Mouse (Mus musculus): ENCODE measurements around the gene Ppid. TPM values are rescaled to one million over a fixed set of nuclear protein-coding genes. Genes with fewer than 3 reads are reported as not detected.

Ppid gene
- polyA plus RNA-seq, 1 experiment from 2014 or later: 196 TPM

DNA sequence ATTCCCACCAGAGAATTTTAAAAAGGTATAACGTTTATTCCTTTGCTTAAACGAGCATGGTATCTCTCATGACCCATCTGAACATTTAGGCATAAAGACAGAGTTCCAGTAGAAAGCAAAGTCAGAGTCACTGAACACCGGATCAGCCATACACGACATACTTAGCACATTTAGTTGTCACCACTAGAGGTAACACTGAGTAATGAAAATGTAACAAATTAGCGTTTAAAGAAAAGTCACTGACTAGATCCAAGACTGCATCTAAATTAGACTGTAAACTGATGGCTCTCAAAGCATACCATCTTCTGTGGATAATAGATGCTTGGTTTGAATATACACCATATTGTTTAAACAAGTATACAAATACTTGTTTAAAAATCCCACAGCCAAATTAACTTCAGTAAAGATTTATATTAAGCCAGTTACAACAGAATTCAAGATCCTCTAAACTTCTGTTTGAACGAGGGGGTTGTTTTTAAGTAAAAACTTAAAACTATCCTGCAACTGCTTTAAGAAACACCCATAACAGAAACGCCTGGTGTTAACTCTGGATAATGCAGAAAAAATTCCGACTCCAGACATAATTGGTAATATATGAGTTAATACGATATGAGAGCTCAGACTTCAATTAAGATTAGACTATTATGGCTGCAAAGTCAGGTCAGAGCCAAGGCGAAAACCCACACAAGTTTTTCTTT, 36.5 kb downstream of the Ppid start:
- Histone ChIP-seq H3K4me3 (peak overlapping the region; percentile 73), H3K4me1 (no peaks in the 10 kb centered on the region), H3K36me3 (peaks cover 15% of the 10 kb centered on the region), H3K9me3 (no peaks in the 10 kb centered on the region), H3K9ac (peak overlapping the region; percentile 60; the same call in 1 of the 2 replicates), H3K27me3 (no peaks in the 10 kb centered on the region), H3K27ac (no peak overlapping the region), H3K4me2 (replicated peaks) (peak overlapping the region; percentile 87)
- ATAC-seq (ENCODE audit: insufficient number of reproducible peaks, insufficient read depth, low FRiP score, low TSS enrichment): no peak
- 36% methylated on average over 10 of the region's 10 CpGs for WGBS

DNA sequence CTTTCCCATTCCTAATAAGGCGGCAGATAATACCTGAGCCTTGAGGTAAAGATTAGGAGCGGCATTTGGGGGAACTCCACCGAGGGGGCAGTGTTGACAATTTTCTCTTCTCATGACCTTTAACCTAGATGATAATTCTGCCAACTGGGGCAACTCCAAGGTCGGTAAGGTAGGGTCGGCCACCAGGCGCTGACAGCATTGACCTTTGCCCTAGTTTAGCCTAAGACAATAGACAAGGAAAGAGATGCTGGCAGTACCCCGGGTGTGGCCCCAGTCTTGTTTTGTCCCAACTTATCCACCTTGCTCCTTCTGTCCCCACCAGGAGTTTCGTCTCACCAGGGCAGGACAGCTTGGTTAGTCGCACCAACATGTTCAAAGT, 37.0 kb downstream of the Ppid start:
- peak overlapping the region; percentile 61; the same call in 1 of the 2 replicates for H3K27ac ChIP-seq
- peaks cover 17% of the 10 kb centered on the region for H3K36me3 ChIP-seq
- H3K4me3 ChIP-seq: peak overlapping the region; percentile 73
- H3K4me2 ChIP-seq (replicated peaks): peak overlapping the region; percentile 87
- H3K9me3 ChIP-seq: no peaks in the 10 kb centered on the region
- H3K9ac ChIP-seq: peak overlapping the region; percentile 60
- no peaks in the 10 kb centered on the region for H3K27me3 ChIP-seq
- no peak for ATAC-seq (ENCODE audit: insufficient number of reproducible peaks, insufficient read depth, low FRiP score, low TSS enrichment)
- WGBS: 1% methylated on average over 9 of the region's 9 CpGs
- no peaks in the 10 kb centered on the region for H3K4me1 ChIP-seq

- H3K9me3 ChIP-seq: no peaks in the 10 kb centered on the region
- H3K4me1 ChIP-seq: no peaks in the 10 kb centered on the region
- peak within 1 kb of the TSS; percentile 73 for H3K4me3 ChIP-seq
- H3K27ac ChIP-seq: peak within 1 kb of the TSS; percentile 76
- H3K36me3 ChIP-seq: peaks cover 23% of the 10 kb centered on the region
- under 1% methylated on average over 60 of the region's 60 CpGs for WGBS
- ATAC-seq (ENCODE audit: insufficient number of reproducible peaks, insufficient read depth, low FRiP score, low TSS enrichment): peak; percentile 99
- H3K27me3 ChIP-seq: no peaks in the 10 kb centered on the region
- H3K4me2 ChIP-seq (replicated peaks): peak within 1 kb of the TSS; percentile 87
- peak within 1 kb of the TSS; percentile 78 for H3K9ac ChIP-seq
Measured at GRCm38 (mm10) chr3:79628561-79629415, 37.6 kb downstream of the Ppid start, which contains the start of gene 4930579G24Rik. TSS of gene 4930579G24Rik (plus strand) at chr3:79629079.

- WGBS: 2% methylated on average over 11 of the region's 11 CpGs
- Histone ChIP-seq H3K4me1 (no peaks in the 10 kb centered on the region), H3K9me3 (no peaks in the 10 kb centered on the region), H3K9ac (peak within 1 kb of the TSS; percentile 78), H3K27ac (peak within 1 kb of the TSS; percentile 76), H3K4me2 (replicated peaks) (peak within 1 kb of the TSS; percentile 87), H3K4me3 (peak within 1 kb of the TSS; percentile 73), H3K36me3 (peaks cover 25% of the 10 kb centered on the region), H3K27me3 (no peaks in the 10 kb centered on the region)
- ATAC-seq (ENCODE audit: insufficient number of reproducible peaks, insufficient read depth, low FRiP score, low TSS enrichment): peak; percentile 38
Measured at GRCm38 (mm10) chr3:79629416-79629730, 38.2 kb downstream of the Ppid start, which contains the start of gene Etfdh. TSS of gene Etfdh (minus strand) at chr3:79629500.

DNA sequence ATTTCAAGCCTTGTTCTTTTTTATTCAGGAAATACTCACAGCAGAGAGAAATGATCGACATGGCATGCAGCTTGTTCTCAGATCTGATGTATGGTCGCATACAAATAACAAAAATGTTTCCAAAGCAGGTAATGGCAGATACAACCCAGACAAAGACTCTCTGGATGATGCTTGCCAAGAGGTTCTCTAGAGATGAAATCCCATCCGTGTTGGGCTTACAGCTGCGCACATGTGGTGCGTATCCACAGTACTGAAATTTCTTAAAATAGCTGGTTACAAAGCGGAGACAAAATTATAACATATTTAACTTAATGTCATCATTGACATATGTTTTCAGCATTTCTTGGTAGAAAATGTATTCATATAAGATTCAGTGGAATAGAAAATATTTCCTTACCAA, 61.0 kb downstream of the Ppid start:
- Histone ChIP-seq H3K36me3 (no peaks in the 10 kb centered on the region), H3K4me2 (replicated peaks) (no peak overlapping the region), H3K27ac (no peak overlapping the region), H3K9me3 (no peaks in the 10 kb centered on the region), H3K4me1 (no peaks in the 10 kb centered on the region), H3K9ac (no peak overlapping the region), H3K4me3 (no peak overlapping the region), H3K27me3 (no peaks in the 10 kb centered on the region)
- 85% methylated on average over 6 of the region's 6 CpGs for WGBS
- ATAC-seq (ENCODE audit: insufficient number of reproducible peaks, insufficient read depth, low FRiP score, low TSS enrichment): no peak

Other genes starting within 250 kb of the Ppid start
- gene Fnip2, start 23.5 kb upstream of the Ppid start, polyA plus RNA-seq (2016; fragmentation: Nextera tagmentation; extraction: Ambion mirVana): 7.0 and 7.8 TPM in 2 replicates
- 39.8 and 40.0 TPM in 2 replicates for gene 4930579G24Rik, start 37.7 kb downstream of the Ppid start, polyA plus RNA-seq (2016; fragmentation: Nextera tagmentation; extraction: Ambion mirVana)
- gene Etfdh, start 38.2 kb downstream of the Ppid start, polyA plus RNA-seq (2016; fragmentation: Nextera tagmentation; extraction: Ambion mirVana): 51.0 and 56.7 TPM in 2 replicates
- 0.67 and 1.0 TPM in 2 replicates for gene Rxfp1, start 146.5 kb downstream of the Ppid start, polyA plus RNA-seq (2016; fragmentation: Nextera tagmentation; extraction: Ambion mirVana)

All from embryonic facial prominence, embryonic 12.5 days (tissue).